Mouse (Mus musculus) T-helper 2 cell (primary cell): Measurements from ENCODE around the gene Fes.

ENCODE experiments used
- in situ Hi-C: fragments of 300-600 bp; cut with MboI, MseI; formaldehyde crosslinking; loops from one replicate; pipeline ENCODE4 v1.15.1; 2025; ENCODE audit warnings: high pct_unique_total_duplicates

Fes gene

DNA sequence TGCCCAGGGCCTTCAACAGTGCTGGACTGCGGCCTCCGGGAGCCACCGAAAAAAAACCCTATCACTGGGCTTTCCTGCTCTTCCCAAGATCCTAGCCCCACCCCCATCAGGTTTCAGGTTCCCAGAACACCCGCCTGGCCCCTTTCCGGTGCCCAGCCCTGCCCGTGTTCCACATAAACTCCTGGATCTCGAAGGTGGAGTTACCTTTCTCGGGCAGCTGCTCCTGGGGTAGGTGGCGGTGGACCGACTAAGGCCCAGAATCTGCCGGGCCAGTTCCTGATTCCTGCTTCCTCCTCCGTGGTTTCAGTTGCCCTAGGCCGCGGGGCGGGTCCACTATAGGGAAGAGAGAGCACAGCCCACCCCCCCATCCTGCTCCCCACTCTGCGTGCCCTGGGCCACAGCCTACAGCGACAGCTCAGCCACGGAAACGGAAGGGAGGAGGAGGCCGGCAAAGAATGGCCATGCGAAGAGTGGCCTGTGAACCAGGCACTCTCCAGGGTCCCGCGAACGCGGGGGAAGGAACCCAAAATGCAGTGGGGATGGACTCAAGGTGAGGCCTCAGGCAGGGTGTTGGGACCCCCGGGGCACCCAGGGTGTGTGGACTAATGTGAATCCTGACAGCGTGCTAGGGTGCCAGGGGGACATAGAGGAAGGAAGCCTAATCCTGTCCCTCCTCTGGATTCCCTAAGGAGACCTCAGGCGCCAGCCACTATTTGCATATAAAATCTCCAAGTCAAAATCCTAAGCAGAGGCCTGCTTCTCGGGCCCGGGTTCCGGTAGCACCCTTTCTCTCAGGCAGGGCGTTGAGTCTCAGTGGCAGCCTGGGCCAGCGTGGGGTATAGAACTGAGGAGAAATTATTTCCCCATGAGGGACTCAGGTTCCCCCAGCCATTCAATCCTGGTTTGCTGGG, at the start of gene Fes:
Gene Fes (minus strand): TSS at position 314 of the 911 bp plus-strand sequence.
- in situ Hi-C loops, result loop anchor here (5.0 kb wide), 1 partner anchor 39 kb away; no protein-coding TSS in a partner anchor

- in situ Hi-C loops, result no loop called here
Measured at GRCm38 (mm10) chr7:80436571-80436970, 48.8 kb upstream of the Fes start.

DNA sequence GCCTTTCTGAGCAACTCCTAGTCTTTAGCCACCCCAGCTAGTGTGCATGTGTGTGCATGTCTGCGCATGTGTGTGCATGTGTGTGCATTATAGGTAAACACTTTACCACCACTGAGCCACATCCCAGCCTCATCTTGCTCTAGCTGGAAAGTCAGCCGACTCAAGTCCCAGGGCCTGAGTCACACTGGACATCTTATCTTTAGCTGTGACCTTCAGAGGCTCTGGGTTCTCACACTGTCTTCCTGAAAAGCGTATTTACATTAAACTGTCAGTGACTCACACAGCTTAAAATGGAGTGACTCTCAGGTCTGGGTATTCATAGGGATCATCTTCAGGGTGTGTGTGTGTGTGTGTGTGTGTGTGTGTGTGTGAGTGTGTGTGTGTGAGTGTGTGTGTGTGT, 47.8 kb upstream of the Fes start:
- in situ Hi-C loops, result no loop called here

DNA sequence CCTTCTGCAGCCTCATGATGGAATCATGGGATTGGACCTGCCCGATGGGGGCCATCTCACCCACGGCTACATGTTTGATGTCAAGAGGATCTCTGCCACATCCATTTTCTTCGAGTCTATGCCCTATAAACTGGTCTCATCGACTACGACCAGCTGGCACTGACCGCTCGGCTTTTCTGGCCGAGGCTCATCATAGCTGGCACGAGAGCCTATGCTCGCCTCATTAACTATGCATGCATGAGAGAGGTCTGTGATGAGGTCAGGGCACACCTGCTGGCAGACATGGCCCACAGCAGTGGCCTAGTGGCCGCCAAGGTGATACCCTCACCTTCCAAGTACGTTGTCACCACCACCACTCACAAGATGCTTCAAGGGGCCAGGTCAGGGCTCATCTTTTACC, 41.9 kb upstream of the Fes start:
- in situ Hi-C loops, result loop anchor here (5.0 kb wide), 1 partner anchor 42 kb away; the partner anchor contains the start of gene Fes

DNA sequence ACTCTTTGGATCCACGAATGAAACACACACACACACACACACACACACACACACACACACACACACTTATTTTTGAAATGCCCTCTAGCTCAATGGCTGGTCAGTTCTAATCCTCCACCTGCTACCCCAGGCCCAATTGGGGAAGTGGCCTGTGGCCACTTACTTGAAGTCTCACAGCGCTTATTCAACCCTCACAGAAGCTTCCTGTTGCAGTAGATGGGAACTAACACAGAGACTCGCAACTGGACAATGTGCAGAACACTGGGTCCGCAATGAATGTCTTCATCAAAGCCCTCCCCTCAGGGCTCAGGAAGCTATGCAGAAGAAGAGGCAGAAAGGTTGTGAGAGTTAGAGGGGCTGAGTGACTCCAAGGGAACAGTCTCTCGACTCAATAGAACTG, 40.0 kb upstream of the Fes start:
- in situ Hi-C loops, result loop anchor here (5.0 kb wide), 1 partner anchor 40 kb away; the partner anchor contains the start of gene Fes

GRCm38 (mm10) chr7:80426363-80426762, 38.6 kb upstream of the Fes start:
- in situ Hi-C loops, result loop anchor here (5.0 kb wide), 1 partner anchor 39 kb away; the partner anchor contains the start of gene Fes

- in situ Hi-C loops, result loop anchor here (5.0 to 25.0 kb wide), 2 partner anchors 37 to 1438 kb away; partner anchors contain the start of genes Fes, Gm10160 and Tm6sf1
Measured at GRCm38 (mm10) chr7:80424722-80425121, 37.0 kb upstream of the Fes start.

- in situ Hi-C loops, result loop anchor here (25.0 kb wide), 1 partner anchor 1439 kb away; the partner anchor contains the start of genes Gm10160 and Tm6sf1
Measured at GRCm38 (mm10) chr7:80422759-80423480, 35.2 kb upstream of the Fes start.

- in situ Hi-C loops, result loop anchor here (25.0 kb wide), 1 partner anchor 1441 kb away; the partner anchor contains the start of genes Gm10160 and Tm6sf1
Measured at GRCm38 (mm10) chr7:80421576-80421975, 33.8 kb upstream of the Fes start.

DNA sequence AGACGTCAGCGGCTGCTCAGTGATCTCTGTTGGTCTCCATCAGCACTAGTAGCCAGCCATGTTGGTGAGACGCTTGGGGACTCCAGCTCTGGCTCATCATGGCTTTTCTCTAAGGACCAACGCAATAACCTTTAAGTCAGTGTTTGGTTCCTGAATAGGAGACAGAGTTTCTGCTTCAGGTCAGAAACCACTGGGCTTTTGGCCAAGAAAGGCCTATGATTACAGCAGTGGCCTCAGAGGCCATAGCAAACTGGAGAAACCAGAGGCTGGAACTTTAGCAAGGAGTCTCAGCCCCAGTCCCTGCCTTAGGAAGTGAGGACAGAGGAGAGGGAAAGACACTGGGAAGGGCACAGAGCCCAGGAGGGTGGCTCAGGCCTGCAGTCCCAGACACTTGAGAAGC, 32.8 kb upstream of the Fes start:
- in situ Hi-C loops, result loop anchor here (25.0 kb wide), 1 partner anchor 1442 kb away; the partner anchor contains the start of genes Gm10160 and Tm6sf1

- in situ Hi-C loops, result loop anchor here (25.0 kb wide), 1 partner anchor 1443 kb away; the partner anchor contains the start of genes Gm10160 and Tm6sf1
Measured at GRCm38 (mm10) chr7:80419278-80419677, 31.5 kb upstream of the Fes start.

DNA sequence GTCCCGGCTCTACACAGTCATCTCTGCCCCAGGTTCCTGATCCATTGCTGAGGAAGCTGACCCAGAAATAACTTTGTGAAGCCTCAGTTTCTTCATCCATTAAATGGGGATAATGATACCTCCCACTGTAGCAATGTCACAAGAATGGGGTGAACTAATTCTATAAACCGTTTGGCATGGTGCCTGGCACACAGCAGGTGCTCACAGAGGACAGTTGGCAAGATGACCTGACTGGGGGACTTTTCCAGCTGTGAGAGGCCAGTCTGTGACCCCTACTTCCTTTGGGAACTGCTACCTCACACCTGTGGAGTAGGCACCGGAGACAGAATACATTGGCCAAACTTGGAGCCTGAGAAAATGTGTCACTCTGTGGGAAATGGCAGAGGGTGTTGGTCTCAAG, 30.3 kb upstream of the Fes start:
- in situ Hi-C loops, result loop anchor here (25.0 kb wide), 1 partner anchor 1444 kb away; the partner anchor contains the start of genes Gm10160 and Tm6sf1

GRCm38 (mm10) chr7:80417601-80418000, 29.9 kb upstream of the Fes start:
- in situ Hi-C loops, result loop anchor here (25.0 kb wide), 1 partner anchor 1445 kb away; the partner anchor contains the start of genes Gm10160 and Tm6sf1

DNA sequence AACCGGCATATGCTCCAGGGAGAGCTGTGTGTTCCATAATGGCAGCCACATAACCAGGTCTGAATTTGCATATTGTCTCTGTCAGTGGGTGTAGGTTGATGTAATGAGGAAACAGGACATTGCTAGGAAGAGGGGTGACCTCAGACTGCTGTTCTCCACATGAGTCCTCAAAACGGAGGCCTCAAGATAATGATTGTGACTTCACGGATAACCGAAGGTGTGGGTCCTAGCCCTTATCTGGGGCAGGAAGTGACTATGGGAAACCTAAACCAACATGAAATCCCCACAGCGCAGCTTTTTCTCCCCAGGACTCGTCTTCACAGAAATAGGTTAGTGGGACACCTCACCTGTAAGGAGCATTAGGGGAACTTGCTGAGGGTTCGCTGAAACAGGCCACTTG, 29.2 kb upstream of the Fes start:
- in situ Hi-C loops, result loop anchor here (25.0 kb wide), 1 partner anchor 1445 kb away; the partner anchor contains the start of genes Gm10160 and Tm6sf1

DNA sequence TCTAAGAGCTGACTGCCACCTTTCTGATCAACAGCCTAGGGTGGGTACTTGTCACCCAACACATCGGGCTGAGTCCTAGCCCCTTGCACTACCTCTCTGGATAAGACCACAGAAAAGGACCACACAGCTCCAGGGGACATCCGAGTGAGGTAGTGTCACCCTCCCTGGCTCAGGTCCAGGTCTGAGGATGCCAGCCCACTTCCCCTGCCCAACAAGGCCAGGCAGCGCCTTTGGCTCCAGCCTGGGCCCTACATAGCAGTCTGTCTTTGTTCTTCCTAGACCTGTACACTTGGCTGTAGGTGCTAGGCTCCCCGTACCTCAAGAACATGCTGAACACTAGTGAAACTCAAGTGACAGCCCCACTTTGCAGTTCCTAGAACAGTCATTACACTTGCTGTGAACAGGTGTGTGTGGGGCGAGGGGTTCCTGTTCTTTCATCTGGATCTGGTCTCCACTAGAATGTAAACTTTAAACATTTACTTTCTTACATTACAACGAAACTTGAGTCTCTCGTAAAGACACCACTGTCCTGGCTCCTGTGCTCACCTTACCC, 26.6 kb upstream of the Fes start:
- in situ Hi-C loops, result loop anchor here (25.0 kb wide), 1 partner anchor 1448 kb away; the partner anchor contains the start of genes Gm10160 and Tm6sf1

DNA sequence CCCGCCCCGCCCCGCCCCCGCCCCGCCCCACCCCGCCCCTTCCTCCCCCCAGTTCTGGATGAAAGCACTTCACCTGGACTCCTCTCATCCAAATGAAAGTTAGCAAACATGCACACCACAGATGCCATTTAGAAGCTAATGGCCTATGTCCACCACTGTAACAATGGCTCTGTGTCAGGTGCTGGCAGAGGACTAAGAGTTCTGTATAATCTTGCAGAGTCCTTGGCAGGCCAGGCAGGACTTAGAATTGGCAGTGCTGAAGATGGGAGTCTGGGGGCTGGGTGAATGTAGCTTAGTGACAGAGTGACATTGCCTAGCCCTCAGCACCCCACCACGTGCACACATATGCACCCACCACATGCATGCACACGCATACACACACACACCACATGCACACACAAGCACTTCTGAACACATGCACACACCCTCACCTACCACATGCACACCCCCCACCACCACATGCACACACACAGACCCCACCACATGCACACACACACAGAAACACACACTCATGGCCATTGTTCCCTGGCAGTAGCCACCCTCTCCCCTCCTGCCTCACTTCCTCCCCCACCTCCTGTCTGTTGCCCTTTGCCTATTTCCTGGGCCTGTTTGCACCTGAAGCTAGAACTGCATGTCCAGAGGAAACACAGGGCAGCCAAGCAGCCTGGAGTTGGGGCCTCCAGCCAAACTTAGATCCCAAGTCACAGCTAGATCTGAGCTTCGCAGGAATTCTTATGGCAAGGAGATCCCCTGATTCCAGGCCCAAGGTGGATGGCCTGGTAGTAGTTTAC, 26.0 kb upstream of the Fes start:
- in situ Hi-C loops, result loop anchor here (25.0 kb wide), 1 partner anchor 1449 kb away; the partner anchor contains the start of genes Gm10160 and Tm6sf1

DNA sequence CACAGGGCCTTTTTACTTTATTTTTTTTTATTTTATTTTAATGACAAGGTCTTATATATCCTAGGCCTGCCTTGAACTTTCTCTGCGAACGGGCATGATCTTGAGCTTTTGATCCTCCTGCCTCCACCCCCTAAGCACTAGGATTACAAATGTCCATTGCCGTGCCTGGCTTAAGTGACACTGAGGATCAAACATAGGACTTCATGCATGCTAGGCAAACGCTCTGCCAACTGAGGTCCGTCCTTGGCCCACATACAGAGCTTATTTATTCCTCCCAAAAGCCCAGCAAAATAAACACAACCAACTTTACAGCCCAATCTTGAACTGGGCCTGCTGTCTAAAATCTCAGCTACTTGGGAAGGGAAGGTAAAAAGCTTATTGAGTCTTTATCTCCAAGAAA, 25.0 kb upstream of the Fes start:
- in situ Hi-C loops, result loop anchor here (25.0 kb wide), 1 partner anchor 1450 kb away; the partner anchor contains the start of genes Gm10160 and Tm6sf1

GRCm38 (mm10) chr7:80412279-80412678, 24.5 kb upstream of the Fes start:
- in situ Hi-C loops, result loop anchor here (25.0 kb wide), 1 partner anchor 1450 kb away; the partner anchor contains the start of genes Gm10160 and Tm6sf1

DNA sequence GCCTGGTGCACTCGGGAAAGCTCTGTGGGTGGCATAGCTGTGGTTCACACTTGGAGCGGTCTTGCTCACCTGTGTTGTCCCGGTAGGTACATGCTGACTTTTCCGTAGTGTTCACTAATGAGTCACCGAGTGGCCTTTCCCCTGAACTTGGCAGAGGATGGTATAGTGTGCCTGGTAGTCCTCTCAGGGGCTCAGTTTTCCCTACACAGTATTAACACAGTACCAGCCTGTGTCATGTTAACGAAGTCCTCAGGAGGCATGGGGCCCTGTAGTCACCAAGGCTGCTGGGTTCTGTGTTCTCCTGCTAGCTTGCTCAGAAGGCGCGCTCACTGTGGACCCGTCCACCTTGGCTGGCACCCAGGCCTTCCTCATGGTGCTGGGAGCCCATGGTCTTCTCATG, 22.6 kb upstream of the Fes start:
- in situ Hi-C loops, result loop anchor here (25.0 kb wide), 1 partner anchor 1452 kb away; the partner anchor contains the start of genes Gm10160 and Tm6sf1

DNA sequence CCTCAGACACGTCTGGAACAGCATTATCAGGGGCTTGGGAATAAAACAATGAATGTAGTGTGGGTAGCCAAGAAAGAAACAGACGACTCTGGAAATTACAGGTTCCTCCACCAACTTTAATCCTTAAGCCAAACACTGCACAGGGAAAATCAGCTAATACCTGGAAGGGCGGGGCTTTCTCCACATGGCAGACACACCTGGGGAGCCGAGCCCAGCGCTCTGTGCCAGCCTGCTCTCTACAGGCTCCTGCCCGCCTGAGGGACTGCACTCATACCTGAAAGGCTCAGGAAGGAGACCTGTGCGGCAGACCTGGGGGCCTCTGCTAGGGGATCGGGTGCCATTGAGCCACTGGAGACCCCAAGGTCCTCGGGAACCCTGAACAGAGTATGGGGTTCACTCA, 20.0 kb upstream of the Fes start:
- in situ Hi-C loops, result loop anchor here (25.0 kb wide), 1 partner anchor 1455 kb away; the partner anchor contains the start of genes Gm10160 and Tm6sf1
